Mouse (Mus musculus) forebrain, embryonic 10.5 days (tissue): ENCODE measurements around the gene Pnp. TPM values are rescaled to one million over a fixed set of nuclear protein-coding genes. Genes with fewer than 3 reads are reported as not detected.
"Not testable (repeated sequence)": the region's sequence is repeated elsewhere in the genome, so short reads cannot be mapped to it uniquely, and the experiment has no call there.

ENCODE experiments used
- DNase-seq: peaks from one replicate; pipeline ENCODE4 v3.0.0-alpha.2; 2017; ENCODE audit warnings: low spot score; ENCODE audit errors: extremely low spot score
- H3K27ac ChIP-seq: fragments of 300-500 bp; sonication (generic); 2 replicates; pipeline ENCODE4 v1.5.1; 2016; ENCODE audit warnings: mild to moderate bottlenecking
- H3K27me3 ChIP-seq: fragments of 300-500 bp; sonication (generic); 2 replicates; pipeline ENCODE4 v1.6.1; 2016; ENCODE audit warnings: mild to moderate bottlenecking; ENCODE audit not compliant: poor library complexity, severe bottlenecking
- H3K36me3 ChIP-seq: fragments of 300-500 bp; sonication (generic); replicated peaks from 2 replicates; pipeline ENCODE4 v1.6.1; 2016; ENCODE audit warnings: mild to moderate bottlenecking, moderate library complexity
- H3K4me1 ChIP-seq: fragments of 300-500 bp; sonication (generic); 2 replicates; pipeline ENCODE4 v1.6.1; 2016
- H3K4me3 ChIP-seq: fragments of 300-500 bp; sonication (generic); 2 replicates; pipeline ENCODE4 v1.5.1; 2016; ENCODE audit warnings: mild to moderate bottlenecking, moderate library complexity
- H3K9me3 ChIP-seq: fragments of 300-500 bp; sonication (generic); 2 replicates; pipeline ENCODE4 v1.6.1; 2016; ENCODE audit warnings: mild to moderate bottlenecking, moderate library complexity
- WGBS: fragments of 180-500 bp; shearing (Covaris S2); methylation state at CpG from one replicate; pipeline ENCODE4 v1.1.7; 2016; 5-methylcytosine and 5-hydroxymethylcytosine counted together
- polyA plus RNA-seq: library from polyadenylated mRNA; unstranded; fragments of >200 nt; fragmentation: Nextera tagmentation; extraction: Ambion mirVana; gene quantifications from 2 replicates; pipeline ENCODE4 v1.2.1, GENCODE M21; 2016

Pnp gene
- polyA plus RNA-seq, 1 experiment from 2014 or later = 83.6 TPM

DNA sequence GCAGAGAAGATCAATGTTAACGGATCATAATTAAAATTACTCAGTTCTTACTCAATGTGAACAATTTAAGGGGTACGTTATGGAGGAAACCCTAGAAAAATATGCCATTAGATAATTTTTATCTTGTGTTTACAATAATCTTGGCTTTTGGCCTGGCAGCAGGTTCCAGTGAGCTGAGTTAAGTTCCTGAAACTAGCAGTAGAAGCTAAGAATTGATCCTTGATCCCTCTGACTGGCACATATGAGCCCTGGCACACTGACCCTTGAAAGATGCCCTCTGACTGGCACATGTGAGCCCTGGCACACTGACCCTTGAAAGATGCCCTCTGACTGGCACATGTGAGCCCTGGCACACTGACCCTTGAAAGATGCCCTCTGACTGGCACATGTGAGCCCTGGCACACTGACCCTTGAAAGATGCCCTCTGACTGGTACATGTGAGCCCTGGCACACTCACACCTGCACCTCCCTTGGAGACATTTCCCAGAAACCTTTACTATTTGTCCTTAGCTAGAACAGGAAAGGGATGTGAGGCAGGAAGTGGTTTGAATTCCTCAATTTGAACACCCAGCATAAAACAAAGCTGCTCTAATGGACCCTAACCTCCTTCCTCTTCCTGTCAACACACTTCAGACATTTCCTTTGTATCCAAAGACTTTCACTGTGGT lies 67.3 kb downstream of the Pnp start:
- H3K4me1 ChIP-seq = 0 out of 2 replicates have a peak, but pooled peaks cover 4% of the 10 kb centered on the region
- no peak overlapping the region for H3K4me3 ChIP-seq
- WGBS = 89% methylated on average over 2 of the region's 2 CpGs
- no peaks in the 10 kb centered on the region for H3K27me3 ChIP-seq
- no peaks in the 10 kb centered on the region for H3K36me3 ChIP-seq
- no peak for DNase-seq
- no peak overlapping the region for H3K27ac ChIP-seq
- H3K9me3 ChIP-seq = no peaks in the 10 kb centered on the region

DNA sequence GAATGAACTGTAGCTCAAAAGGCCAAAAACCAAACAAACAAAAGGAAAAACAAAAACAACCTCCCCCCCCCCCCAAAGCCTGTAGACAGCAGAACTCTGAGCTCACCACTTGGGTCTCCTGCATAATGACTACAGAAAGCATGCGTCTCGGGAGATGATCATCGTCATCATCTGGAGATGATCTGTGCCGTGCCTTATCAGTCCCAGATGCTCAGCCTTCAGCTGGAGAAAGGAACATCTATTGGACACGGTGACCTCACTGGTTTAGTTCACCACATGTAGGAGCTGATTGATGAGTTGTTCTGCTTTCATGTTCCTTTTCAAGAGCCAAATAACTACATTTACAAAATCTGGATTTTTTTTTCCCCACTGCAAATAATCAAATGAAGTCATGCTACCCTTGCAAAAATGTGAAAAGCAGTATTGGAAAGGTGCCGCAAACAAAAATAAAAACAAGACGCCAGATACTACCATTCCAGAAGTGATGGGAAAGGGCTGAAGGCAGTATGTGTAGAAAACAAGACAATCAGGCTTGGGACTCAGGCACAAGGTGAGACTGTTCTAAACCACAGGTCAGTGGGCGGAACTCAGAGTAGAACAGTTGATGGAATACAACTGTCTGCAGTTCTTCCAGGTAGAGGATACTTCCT lies 76.4 kb downstream of the Pnp start, which contains the start of gene Rnase10:
Rnase10 (plus strand) TSS at position 600 of the 650 bp plus-strand sequence.
- Histone ChIP-seq H3K27ac (no peak within 1 kb of the TSS), H3K4me1 (no peaks in the 10 kb centered on the region), H3K27me3 (no peaks in the 10 kb centered on the region), H3K36me3 (no peaks in the 10 kb centered on the region), H3K4me3 (no peak within 1 kb of the TSS), H3K9me3 (no peaks in the 10 kb centered on the region)
- 81% methylated on average over 8 of the region's 8 CpGs for WGBS
- DNase-seq = no peak

DNA sequence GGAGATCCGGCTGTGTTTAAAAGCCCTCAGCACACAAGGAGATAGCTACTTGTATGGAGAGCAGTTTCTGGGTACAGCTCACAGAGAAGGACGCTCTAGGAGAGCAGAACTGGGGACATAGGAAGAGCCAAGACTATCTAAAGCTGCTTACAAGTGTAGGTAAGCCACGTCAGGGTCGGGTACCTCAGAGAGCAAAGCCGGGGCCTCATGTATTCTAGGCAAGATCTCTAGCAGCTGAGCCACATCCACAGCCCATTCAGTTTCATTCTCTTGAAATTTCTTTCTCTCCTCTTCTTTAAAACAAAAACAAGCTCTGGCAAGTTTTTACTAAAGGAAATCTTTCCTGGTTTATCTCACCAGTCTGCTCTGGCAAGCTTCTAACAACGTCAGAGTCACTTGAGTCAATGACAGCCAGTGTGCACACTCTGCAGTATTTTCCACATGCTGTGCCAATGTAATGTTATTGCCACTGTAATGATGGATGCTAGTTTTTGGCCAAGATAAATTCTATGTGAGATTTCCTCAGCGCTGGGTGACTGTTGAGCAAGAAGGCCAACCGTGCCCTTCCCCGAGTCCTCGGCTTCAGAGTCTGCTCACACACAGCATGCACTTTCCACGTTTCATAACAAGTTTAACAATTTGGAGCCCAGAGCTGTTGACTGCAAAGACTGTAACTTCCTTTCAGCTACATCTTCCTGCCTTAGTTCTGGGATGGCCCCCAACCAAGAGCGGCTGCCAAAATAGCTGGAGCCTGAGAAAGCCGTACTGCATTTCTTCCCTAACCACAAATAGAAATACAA lies 77.2 kb downstream of the Pnp start:
- no peak overlapping the region for H3K27ac ChIP-seq
- no peaks in the 10 kb centered on the region for H3K9me3 ChIP-seq
- no peaks in the 10 kb centered on the region for H3K36me3 ChIP-seq
- 88% methylated on average over 13 of the region's 13 CpGs for WGBS
- no peak for DNase-seq
- no peaks in the 10 kb centered on the region for H3K27me3 ChIP-seq
- no peaks in the 10 kb centered on the region for H3K4me1 ChIP-seq
- H3K4me3 ChIP-seq = no peak overlapping the region

DNA sequence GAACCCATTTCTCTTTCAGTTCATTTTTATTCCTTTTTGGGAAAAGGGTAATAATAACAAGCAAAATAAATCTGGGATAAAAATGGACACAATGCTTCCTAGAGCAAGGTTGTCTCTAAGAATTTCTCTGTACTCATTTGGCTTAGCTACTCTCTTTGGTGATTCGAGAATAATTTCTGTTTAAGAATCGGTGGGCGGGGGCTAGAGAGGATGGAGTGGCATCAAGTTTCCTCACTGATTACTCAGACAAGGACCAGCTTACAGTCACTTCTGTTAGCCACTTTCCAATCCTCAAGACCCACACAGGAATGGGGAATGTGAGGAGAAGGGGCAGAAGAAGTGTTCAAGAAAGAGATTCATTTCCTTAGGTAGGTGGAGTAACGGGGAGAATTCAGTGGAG lies 77.9 kb downstream of the Pnp start:
- Histone ChIP-seq H3K4me1 (no peaks in the 10 kb centered on the region), H3K27ac (no peak overlapping the region), H3K27me3 (no peaks in the 10 kb centered on the region), H3K9me3 (no peaks in the 10 kb centered on the region), H3K4me3 (no peak overlapping the region), H3K36me3 (no peaks in the 10 kb centered on the region)
- 82% methylated on average over 4 of the region's 4 CpGs for WGBS
- no peak for DNase-seq

DNA sequence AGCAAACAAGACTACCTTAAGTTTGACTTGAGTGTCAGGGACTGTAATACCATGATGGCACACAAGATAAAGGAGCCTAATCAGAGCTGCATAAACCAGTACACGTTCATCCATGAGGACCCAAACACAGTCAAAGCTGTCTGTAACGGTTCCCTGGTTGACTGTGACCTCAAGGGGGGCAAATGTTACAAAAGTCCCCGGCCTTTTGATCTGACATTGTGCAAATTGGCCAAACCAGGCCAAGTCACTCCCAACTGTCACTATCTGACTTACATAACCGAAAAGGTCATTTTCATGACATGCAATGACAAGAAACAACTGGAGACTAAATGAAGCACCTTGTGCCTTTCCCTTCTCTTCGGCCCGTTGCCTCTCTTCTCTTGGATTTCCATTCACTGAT lies 78.7 kb downstream of the Pnp start:
- Histone ChIP-seq H3K4me3 (no peak overlapping the region), H3K27me3 (no peaks in the 10 kb centered on the region), H3K36me3 (no peaks in the 10 kb centered on the region), H3K9me3 (no peaks in the 10 kb centered on the region), H3K27ac (no peak overlapping the region), H3K4me1 (no peaks in the 10 kb centered on the region)
- 85% methylated on average over 6 of the region's 6 CpGs for WGBS
- DNase-seq = no peak

DNA sequence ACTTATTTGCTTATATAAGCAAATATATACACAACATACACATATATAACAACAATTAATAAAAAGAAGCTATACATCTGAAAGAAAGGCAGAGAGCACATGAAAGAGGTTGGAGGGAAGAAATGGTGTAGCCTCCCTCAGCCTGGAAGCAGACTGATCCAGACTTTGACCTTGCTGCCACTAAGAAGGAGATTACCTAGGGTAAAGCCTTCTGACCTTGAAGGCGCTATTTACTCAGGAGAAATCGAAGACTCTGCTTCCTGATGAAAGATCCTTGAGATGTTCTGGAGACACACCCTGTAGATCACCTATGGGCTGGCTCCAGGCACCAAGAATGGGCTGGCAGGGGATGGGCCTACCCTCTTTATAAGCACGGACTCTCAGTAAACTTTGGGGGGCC lies 83.8 kb downstream of the Pnp start:
- H3K27me3 ChIP-seq, DNase-seq, H3K27ac ChIP-seq, H3K4me1 ChIP-seq, H3K4me3 ChIP-seq, H3K36me3 ChIP-seq, H3K9me3 ChIP-seq: not testable (repeated sequence)
- WGBS = 88% methylated on average over 3 of the region's 3 CpGs

Other genes starting within 250 kb of the Pnp start
- not detected in 2 replicates for gene Olfr747, start 237.9 kb upstream of the Pnp start, polyA plus RNA-seq
- not detected in 2 replicates for gene Olfr748, start 223.7 kb upstream of the Pnp start, polyA plus RNA-seq
- not detected in 2 replicates for gene Olfr749, start 186.0 kb upstream of the Pnp start, polyA plus RNA-seq
- gene Ttc5, start 145.6 kb upstream of the Pnp start, polyA plus RNA-seq = 107 and 109 TPM in 2 replicates
- gene Ccnb1ip1, start 123.3 kb upstream of the Pnp start, polyA plus RNA-seq = not detected in 2 replicates
- gene Parp2, start 123.2 kb upstream of the Pnp start, polyA plus RNA-seq = 76.7 and 84.4 TPM in 2 replicates
- gene Tep1, start 60.5 kb upstream of the Pnp start, polyA plus RNA-seq = 4.1 and 5.2 TPM in 2 replicates
- 0.09 and 0.14 TPM in 2 replicates for gene Klhl33, start 33.6 kb upstream of the Pnp start, polyA plus RNA-seq
- 190 and 197 TPM in 2 replicates for gene Osgep, start 6.2 kb upstream of the Pnp start, polyA plus RNA-seq
- 503 and 517 TPM in 2 replicates for gene Apex1, start 6.1 kb upstream of the Pnp start, polyA plus RNA-seq
- gene Pip4p1, start 226 bp upstream of the Pnp start, polyA plus RNA-seq = 44.8 and 45.3 TPM in 2 replicates
- gene Gm49342, start 13.4 kb downstream of the Pnp start, polyA plus RNA-seq = not detected in 2 replicates
- gene Pnp2, start 24.9 kb downstream of the Pnp start, polyA plus RNA-seq = 0.73 and 1.3 TPM in 2 replicates
- not detected in 2 replicates for gene Rnase10, start 76.7 kb downstream of the Pnp start, polyA plus RNA-seq
- gene Rnase9, start 110.8 kb downstream of the Pnp start, polyA plus RNA-seq = not detected in 2 replicates
- gene Rnase11, start 119.1 kb downstream of the Pnp start, polyA plus RNA-seq = not detected in 2 replicates
- not detected in 2 replicates for gene Rnase12, start 126.6 kb downstream of the Pnp start, polyA plus RNA-seq
- not detected in 2 replicates for gene Olfr750, start 143.4 kb downstream of the Pnp start, polyA plus RNA-seq
- 6.6 and 6.8 TPM in 2 replicates for gene Rnase4, start 160.0 kb downstream of the Pnp start, polyA plus RNA-seq
- 1.7 and 1.9 TPM in 2 replicates for gene Ang, start 160.1 kb downstream of the Pnp start, polyA plus RNA-seq
- gene Eddm3b, start 183.3 kb downstream of the Pnp start, polyA plus RNA-seq = 0.28 TPM in 1 of 2 replicates, not detected in the other
- gene Rnase6, start 192.8 kb downstream of the Pnp start, polyA plus RNA-seq = 0.26 and 0.30 TPM in 2 replicates
- gene Rnase1, start 215.7 kb downstream of the Pnp start, polyA plus RNA-seq = not detected in 2 replicates
- gene Rnase2b, start 231.2 kb downstream of the Pnp start, polyA plus RNA-seq = not detected in 2 replicates